Mouse (Mus musculus): ENCODE data around the gene Ifnar2. TPM values are rescaled to one million over a fixed set of nuclear protein-coding genes. Genes with fewer than 3 reads are reported as not detected.

Ifnar2 gene
- polyA plus RNA-seq, 1 experiment from 2014 or later: 70.3 TPM

DNA sequence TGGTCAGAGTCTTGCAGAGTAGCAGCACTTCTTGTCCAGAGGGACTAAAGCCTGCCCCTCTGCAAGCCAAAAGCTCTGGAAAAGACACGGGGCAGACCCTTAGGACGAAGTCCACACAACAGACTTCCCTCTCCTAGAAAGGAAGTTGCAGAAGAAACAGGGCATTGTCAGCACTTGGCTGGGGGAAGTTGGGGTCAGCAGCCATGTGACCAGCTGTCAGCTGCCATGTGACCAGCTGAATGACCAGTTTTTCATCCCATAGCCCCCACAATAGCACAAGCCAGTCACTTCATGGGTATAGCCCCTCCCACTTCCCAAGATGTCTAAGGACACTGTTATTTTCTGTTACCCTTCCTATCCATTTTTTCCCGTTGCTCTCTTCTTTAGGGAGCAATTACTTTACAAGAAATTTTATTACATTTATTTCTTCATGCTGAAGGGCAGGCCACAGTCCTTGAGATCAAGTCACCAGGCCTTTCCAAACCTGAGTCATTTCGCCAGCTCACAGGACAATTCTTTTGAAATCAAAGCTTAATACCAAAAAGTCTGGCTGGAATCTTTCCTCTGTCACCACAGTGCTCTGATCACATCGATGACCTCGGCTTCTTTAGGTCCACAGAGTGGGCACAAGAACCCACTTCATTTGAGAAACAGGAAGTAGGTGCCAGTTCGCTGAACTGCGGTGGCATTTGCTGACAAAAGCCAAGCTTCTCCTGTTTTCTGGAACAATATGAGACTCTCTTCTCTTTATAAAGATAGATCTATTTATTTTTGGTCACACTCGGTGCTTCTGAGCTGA is 43.0 kb downstream of the Ifnar2 start:
- Histone ChIP-seq H3K9ac (no peak overlapping the region), H3K27ac (no peak overlapping the region), H3K4me1 (peaks cover 5% of the 10 kb centered on the region; the same call in 1 of the 2 replicates), H3K27me3 (no peaks in the 10 kb centered on the region), H3K9me3 (no peaks in the 10 kb centered on the region), H3K4me3 (no peak overlapping the region), H3K36me3 (peaks cover 69% of the 10 kb centered on the region), H3K4me2 (no peak overlapping the region)
- no peak for ATAC-seq (ENCODE audit: borderline replicate concordance, extremely low read depth, low FRiP score, low TSS enrichment)
- 75% methylated on average over 9 of the region's 9 CpGs for WGBS

DNA sequence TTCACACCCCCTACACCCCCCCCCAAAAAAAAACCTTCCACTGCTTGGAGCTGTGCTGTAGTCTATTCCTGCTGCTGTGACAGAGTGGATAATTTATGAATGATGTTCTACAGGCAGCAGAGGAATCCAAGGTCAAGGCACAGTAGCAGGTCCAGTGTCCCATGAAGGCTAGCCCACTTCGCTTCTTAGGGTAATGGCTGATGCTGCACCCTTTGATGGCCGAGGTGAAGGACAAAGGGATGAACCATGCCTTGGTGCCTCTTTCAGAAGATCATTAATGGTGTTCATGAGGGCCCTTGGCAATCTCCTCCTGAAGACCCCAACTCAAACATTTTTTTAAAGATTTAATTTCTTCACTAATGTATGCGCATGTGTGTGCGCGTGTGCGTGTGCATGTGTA is 43.8 kb downstream of the Ifnar2 start:
- ATAC-seq (ENCODE audit: borderline replicate concordance, extremely low read depth, low FRiP score, low TSS enrichment): no peak
- peaks cover 74% of the 10 kb centered on the region for H3K36me3 ChIP-seq
- no peak overlapping the region for H3K27ac ChIP-seq
- no peaks in the 10 kb centered on the region for H3K4me1 ChIP-seq
- no peak overlapping the region for H3K9ac ChIP-seq
- H3K9me3 ChIP-seq: no peaks in the 10 kb centered on the region
- H3K4me2 ChIP-seq: no peak overlapping the region
- no peaks in the 10 kb centered on the region for H3K27me3 ChIP-seq
- no peak overlapping the region for H3K4me3 ChIP-seq
- 91% methylated on average over 6 of the region's 6 CpGs for WGBS

DNA sequence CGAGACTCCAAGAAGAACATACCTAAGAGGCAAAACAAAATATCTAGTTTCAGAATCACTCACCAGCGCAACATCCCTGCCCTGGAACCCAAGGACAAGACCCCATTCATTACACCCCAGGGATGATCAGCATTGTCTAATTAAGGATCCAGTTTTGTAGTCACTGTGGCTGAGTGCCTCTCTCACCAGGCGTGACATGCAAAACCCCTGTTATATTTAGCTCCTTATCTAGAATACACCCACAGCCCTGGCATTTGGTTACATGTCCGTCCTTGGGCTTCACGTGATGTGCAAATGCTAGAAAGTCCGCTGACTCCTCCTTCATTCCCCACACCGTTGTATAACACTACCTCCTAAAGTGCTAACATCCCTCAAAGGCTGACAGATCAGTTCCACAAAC is 44.4 kb downstream of the Ifnar2 start:
- WGBS: 56% methylated on average over 7 of the region's 7 CpGs
- no peaks in the 10 kb centered on the region for H3K27me3 ChIP-seq
- no peak overlapping the region for H3K27ac ChIP-seq
- no peak overlapping the region for H3K4me2 ChIP-seq
- no peaks in the 10 kb centered on the region for H3K9me3 ChIP-seq
- H3K4me1 ChIP-seq: no peaks in the 10 kb centered on the region
- no peak overlapping the region for H3K9ac ChIP-seq
- no peak overlapping the region for H3K4me3 ChIP-seq
- no peak for ATAC-seq (ENCODE audit: borderline replicate concordance, extremely low read depth, low FRiP score, low TSS enrichment)
- H3K36me3 ChIP-seq: peaks cover 76% of the 10 kb centered on the region

DNA sequence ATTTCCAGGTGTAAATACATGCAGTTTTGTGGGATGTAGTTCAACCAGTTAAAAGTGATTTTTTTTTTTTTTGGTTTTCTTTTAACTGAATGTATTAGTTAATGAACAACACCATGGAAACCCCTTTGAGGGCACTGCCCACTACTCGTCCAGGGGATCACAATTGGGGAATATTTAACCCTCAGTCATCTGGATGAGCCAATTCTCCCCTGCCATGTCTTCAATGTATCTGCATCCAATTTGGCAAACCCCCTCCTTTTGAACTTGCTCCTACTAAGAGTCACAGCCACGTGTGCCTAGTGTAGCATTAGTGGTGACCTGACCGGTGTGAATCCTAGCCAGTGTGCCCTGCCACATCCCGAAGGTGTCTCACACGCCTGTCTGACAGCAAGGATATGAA is 45.9 kb downstream of the Ifnar2 start:
- Histone ChIP-seq H3K9ac (no peak overlapping the region), H3K4me1 (no peaks in the 10 kb centered on the region), H3K36me3 (peaks cover 80% of the 10 kb centered on the region), H3K4me2 (no peak overlapping the region), H3K27ac (no peak overlapping the region), H3K27me3 (no peaks in the 10 kb centered on the region), H3K4me3 (no peak overlapping the region), H3K9me3 (no peaks in the 10 kb centered on the region)
- ATAC-seq (ENCODE audit: borderline replicate concordance, extremely low read depth, low FRiP score, low TSS enrichment): no peak
- WGBS: 73% methylated on average over 5 of the region's 5 CpGs

DNA sequence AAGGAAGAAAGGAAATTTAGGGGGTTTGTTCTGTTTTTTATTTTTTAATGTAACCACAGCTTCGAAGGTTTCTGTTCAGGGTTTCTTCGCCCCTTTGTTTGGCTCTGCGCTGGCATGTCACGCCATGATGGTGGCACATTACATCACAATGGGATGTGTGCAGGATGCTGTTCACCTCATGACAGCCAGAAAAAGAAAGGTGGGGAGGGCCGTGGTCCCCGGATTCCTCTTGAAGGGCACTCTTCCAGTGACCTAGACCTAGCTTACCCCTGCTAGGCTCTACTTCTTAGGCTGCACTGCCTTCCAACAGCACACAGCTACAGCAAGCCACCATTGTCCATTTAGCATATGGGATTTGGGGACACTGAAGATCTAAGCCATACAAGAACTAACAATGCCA is 53.2 kb downstream of the Ifnar2 start:
- Histone ChIP-seq H3K9me3 (no peaks in the 10 kb centered on the region), H3K27me3 (no peaks in the 10 kb centered on the region), H3K4me2 (no peak overlapping the region), H3K36me3 (peaks cover 55% of the 10 kb centered on the region), H3K4me3 (no peak overlapping the region), H3K27ac (no peak overlapping the region), H3K4me1 (no peaks in the 10 kb centered on the region), H3K9ac (no peak overlapping the region)
- 92% methylated on average over 6 of the region's 6 CpGs for WGBS
- no peak for ATAC-seq (ENCODE audit: borderline replicate concordance, extremely low read depth, low FRiP score, low TSS enrichment)

DNA sequence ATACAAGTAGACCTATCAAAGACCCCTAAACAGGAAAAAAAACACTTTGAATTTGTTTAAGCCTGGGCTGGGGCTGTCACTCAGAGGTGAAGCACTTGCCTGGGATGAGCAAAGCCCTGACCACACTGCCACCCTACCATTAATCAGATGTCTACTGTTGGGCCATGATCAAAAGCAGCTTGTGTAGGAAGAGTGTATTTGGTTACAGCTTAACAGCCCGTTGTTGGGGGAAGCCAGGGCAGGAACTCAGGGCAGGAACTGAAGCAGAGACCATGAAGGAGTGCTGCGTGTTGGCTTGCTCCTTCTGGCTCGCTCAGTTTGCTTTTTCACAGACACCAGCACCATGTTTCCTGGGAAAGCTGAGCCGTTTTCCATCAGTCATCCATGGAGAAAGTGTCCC is 54.0 kb downstream of the Ifnar2 start:
- Histone ChIP-seq H3K27ac (no peak overlapping the region), H3K27me3 (no peaks in the 10 kb centered on the region), H3K36me3 (peaks cover 51% of the 10 kb centered on the region), H3K4me3 (no peak overlapping the region), H3K9ac (no peak overlapping the region), H3K9me3 (no peaks in the 10 kb centered on the region), H3K4me1 (no peaks in the 10 kb centered on the region), H3K4me2 (no peak overlapping the region)
- ATAC-seq (ENCODE audit: borderline replicate concordance, extremely low read depth, low FRiP score, low TSS enrichment): no peak
- 72% methylated on average over 4 of the region's 4 CpGs for WGBS

DNA sequence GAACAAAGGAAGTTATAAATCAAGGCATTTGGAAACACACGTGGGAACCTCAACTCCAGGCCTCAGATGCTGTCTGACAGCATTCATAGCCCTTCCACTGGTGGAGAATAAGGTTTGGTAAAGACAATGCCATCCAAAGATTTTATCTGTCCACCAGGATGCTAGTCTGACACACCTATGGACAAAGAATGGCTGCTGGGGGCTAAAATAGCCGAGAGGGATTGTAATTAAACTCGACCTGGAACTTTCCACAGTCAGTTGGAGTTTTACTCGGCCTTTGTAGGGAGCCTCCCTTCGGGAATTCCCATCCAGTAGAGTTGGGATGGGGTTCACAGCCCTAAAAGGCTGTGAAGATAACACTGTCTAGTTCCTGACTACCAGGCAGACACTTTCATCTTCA is 54.9 kb downstream of the Ifnar2 start:
- WGBS: 61% methylated on average over 5 of the region's 5 CpGs
- H3K4me2 ChIP-seq: no peak overlapping the region
- H3K4me3 ChIP-seq: no peak overlapping the region
- H3K9me3 ChIP-seq: no peaks in the 10 kb centered on the region
- H3K27ac ChIP-seq: no peak overlapping the region
- peaks cover 6% of the 10 kb centered on the region for H3K4me1 ChIP-seq
- no peaks in the 10 kb centered on the region for H3K27me3 ChIP-seq
- no peak for ATAC-seq (ENCODE audit: borderline replicate concordance, extremely low read depth, low FRiP score, low TSS enrichment)
- H3K36me3 ChIP-seq: peaks cover 43% of the 10 kb centered on the region
- H3K9ac ChIP-seq: no peak overlapping the region

DNA sequence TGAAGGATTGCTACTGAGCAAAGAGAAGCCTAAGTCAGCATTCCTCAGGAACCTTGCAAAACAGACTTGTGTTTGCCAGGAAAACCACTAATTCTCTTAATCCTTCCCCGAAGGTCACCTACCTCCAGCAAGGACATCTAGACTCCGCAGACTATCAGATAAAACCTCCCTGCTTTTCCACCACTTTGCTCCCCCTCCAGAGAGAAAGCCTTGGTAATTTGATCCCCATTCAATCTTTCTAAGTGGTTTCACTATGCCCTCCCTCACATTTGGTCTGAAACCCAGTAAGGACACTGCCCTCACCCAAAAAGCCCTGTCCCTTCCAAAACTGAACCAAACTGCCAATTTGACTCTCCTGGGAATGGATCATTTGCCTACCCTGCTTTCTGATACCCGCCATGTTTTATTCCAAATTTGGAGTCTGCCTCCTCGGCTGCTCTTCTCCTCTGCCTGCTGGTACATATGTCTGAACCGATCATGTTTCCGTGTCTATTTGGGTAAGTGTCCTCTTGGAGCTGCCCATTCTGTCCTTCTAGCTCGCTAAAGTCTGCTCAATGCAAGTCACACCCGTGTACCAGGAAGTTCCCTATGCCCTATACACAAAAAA is 55.8 kb downstream of the Ifnar2 start:
- H3K36me3 ChIP-seq: peaks cover 35% of the 10 kb centered on the region
- no peaks in the 10 kb centered on the region for H3K27me3 ChIP-seq
- H3K4me2 ChIP-seq: no peak overlapping the region
- 67% methylated on average over 8 of the region's 8 CpGs for WGBS
- no peak for ATAC-seq (ENCODE audit: borderline replicate concordance, extremely low read depth, low FRiP score, low TSS enrichment)
- H3K9ac ChIP-seq: no peak overlapping the region
- H3K4me1 ChIP-seq: peaks cover 6% of the 10 kb centered on the region
- no peak overlapping the region for H3K27ac ChIP-seq
- H3K9me3 ChIP-seq: no peaks in the 10 kb centered on the region
- H3K4me3 ChIP-seq: no peak overlapping the region

DNA sequence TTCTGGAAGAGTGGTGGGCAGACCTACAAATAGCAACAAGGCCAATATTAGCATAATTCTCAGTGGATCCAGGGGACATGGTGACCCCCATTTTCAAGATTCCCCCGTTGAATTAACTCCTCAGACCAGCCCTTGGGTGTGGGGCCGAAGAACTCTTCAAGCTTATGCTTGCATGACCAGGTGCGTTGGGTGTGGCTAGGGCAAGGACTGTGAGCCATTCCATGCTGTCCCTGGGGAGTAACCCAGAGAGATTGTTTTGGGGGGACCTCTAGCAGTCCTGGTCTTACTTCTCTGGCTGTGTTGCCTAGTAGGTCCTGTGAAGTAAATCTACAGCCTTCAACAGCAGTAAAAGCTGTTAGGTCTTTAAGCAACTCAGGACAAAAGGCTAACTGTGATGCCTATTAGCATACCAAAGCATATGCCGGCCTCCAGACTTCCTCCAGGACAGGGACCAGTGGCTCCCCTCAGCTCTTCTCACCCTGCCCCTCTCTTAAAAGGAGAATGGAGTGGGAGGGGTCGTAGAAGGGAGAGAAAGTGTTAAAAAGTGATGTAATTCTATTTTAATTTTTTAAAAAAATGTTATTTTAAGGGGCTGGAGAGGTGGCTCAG is 60.2 kb downstream of the Ifnar2 start:
- WGBS: 50% methylated on average over 5 of the region's 5 CpGs
- no peaks in the 10 kb centered on the region for H3K27me3 ChIP-seq

DNA sequence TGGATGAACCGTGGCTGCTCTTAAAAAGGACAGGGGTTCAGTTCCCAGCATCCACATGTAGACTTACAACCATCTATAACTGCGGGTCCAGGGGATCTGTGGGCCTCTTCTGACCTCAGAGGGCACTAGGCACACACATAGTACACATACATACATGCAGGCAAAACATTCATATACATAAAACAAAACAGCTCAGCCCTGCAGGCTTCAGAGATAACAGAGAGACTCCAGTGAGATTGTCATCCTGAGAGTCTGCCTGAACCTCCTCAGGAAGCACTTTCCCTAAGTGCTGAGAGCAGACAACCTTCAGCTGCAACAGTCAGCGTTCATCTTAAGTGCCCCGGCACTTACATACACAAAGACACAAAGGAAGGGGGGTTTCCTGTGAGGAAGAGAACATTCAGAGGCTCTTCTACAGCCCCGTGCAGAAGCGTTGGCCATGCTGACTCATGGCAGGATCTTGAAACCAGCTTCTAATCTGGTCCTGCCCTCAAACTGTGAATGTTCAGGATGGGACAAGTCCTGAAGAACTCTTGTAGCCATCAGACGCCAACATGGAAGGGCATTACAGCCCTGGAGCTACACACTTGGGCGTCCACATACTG is 60.8 kb downstream of the Ifnar2 start:
- no peak overlapping the region for H3K27ac ChIP-seq
- no peak for ATAC-seq (ENCODE audit: borderline replicate concordance, extremely low read depth, low FRiP score, low TSS enrichment)

More for the DNA sequence above, 60.2 kb downstream of the Ifnar2 start:
- Histone ChIP-seq H3K4me1 (peaks cover 6% of the 10 kb centered on the region), H3K36me3 (no peaks in the 10 kb centered on the region), H3K9me3 (no peaks in the 10 kb centered on the region), H3K27ac (no peak overlapping the region), H3K4me3 (no peak overlapping the region), H3K9ac (no peak overlapping the region), H3K4me2 (no peak overlapping the region)
- ATAC-seq (ENCODE audit: borderline replicate concordance, extremely low read depth, low FRiP score, low TSS enrichment): no peak

DNA sequence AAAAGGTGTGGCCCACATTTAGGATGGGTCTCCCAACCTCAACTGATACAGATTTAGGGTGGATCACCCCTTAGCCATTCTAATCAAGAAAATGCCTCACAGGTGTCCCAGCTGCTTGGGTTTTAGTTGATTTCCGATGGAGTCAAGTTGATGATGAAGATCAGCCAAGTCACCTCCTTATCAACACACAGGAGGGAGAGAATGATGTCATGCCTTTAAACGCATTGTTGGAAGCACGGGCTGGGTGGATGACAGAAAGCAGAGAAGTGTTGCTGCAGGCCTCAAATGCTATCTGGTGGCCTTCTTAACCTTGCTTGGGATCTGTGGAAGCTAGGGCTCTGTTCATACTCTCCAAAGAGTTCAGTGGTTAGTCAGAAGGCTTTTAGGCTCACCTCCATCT is 61.5 kb downstream of the Ifnar2 start:
- Histone ChIP-seq H3K36me3 (no peaks in the 10 kb centered on the region), H3K4me1 (peaks cover 6% of the 10 kb centered on the region), H3K4me2 (no peak overlapping the region), H3K4me3 (no peak overlapping the region), H3K9ac (no peak overlapping the region), H3K27me3 (no peaks in the 10 kb centered on the region), H3K27ac (no peak overlapping the region), H3K9me3 (no peaks in the 10 kb centered on the region)
- 83% methylated on average over 3 of the region's 3 CpGs for WGBS
- no peak for ATAC-seq (ENCODE audit: borderline replicate concordance, extremely low read depth, low FRiP score, low TSS enrichment)

More for the DNA sequence above, 60.8 kb downstream of the Ifnar2 start:
- Histone ChIP-seq H3K27me3 (no peaks in the 10 kb centered on the region), H3K9me3 (no peaks in the 10 kb centered on the region), H3K9ac (no peak overlapping the region), H3K4me1 (peaks cover 6% of the 10 kb centered on the region), H3K36me3 (no peaks in the 10 kb centered on the region), H3K4me2 (no peak overlapping the region), H3K4me3 (no peak overlapping the region)
- 37% methylated on average over 8 of the region's 8 CpGs for WGBS

DNA sequence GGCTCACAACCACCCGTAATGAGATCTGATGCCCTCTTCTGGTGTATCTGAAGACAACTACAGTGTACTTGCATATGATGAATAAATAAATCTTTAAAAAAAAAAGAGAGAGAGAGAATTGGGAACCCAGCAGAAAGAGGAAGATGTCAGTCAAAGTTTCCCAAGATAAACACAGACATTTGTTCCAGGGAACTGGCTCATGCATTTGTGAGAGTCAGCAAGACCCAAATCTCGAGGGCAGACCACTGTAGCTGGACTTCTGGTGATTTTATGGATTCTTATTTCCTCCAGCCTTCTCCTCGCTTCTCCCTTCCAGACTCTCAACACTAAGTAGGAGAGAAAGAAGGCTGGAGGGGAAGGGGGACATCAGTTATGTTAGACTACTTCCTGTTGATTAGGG is 65.5 kb downstream of the Ifnar2 start:
- no peak for ATAC-seq (ENCODE audit: borderline replicate concordance, extremely low read depth, low FRiP score, low TSS enrichment)
- Histone ChIP-seq H3K9me3 (no peaks in the 10 kb centered on the region), H3K27me3 (no peaks in the 10 kb centered on the region), H3K9ac (no peak overlapping the region), H3K4me1 (peaks cover 13% of the 10 kb centered on the region), H3K36me3 (no peaks in the 10 kb centered on the region), H3K27ac (no peak overlapping the region), H3K4me2 (no peak overlapping the region), H3K4me3 (no peak overlapping the region)
- 66% methylated on average over 3 of the region's 3 CpGs for WGBS

Data from lung, embryonic 15.5 days (tissue).